Mouse (Mus musculus): ENCODE results near the gene Fbxo24. TPM values are rescaled to one million over a fixed set of nuclear protein-coding genes. Genes with fewer than 3 reads are reported as not detected.

The Fbxo24 gene
- polyA plus RNA-seq (2014; fragmentation: Nextera tagmentation; extraction: Ambion mirVana) = 0.12 TPM in 1 of 2 replicates, not detected in the other

DNA sequence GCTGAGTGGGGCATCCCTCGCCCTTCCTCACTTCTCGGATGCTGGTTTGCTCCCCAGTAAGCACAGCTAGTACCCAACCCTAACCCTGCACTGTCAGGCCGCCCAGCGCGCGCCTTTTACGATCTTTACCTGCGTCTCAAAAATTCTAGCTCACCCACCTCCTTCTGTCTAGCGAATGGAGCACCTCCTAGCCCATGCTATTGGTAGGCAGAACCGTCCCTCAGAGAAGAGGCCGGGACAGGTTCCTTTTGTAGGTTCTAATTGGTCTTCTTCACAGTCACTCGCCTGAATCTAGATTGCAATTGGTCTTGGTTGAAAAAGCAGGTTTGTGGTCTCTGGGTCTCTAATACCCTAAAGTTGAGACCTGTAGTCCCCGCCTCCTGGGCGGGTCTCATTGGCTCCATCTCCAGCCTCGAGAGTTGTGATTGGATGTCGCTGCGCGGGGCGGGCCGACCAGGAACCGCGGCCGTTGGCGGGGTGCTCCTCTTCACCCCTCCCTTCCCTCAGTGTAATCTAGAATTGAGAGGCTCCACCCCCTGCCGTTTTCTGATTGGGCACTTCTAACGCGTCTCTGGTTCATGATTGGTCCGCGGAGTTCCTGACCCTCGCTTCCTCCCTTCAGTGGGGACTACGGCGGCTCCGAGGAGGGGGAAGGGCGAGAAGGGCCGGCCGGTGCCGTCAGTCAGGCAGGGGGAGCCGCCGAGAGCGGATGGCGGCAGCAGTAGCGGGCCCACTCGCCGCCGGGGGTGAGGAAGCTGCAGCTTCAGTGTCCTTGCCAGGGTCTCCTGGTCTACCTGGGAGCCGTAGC, at the start of gene Fbxo24, which contains the start of the genes Lrch4 and Gm20605:
TSS of gene Fbxo24 (minus strand) at position 505 of the 808 bp plus-strand sequence.
TSS of gene Lrch4 (plus strand) at position 624 of the 808 bp plus-strand sequence.
TSS of gene Gm20605 (plus strand) at position 678 of the 808 bp plus-strand sequence.
- WGBS = under 1% methylated on average over 45 of the region's 46 CpGs

GRCm38 (mm10) chr5:137677859-137678258, 49.1 kb upstream of the Fbxo24 start:
- WGBS = 95% methylated on average over 8 of the region's 8 CpGs
- Histone ChIP-seq H3K36me3 (replicated peaks; ENCODE audit: control insufficient read depth, insufficient read depth) (no peaks in the 10 kb centered on the region), H3K9me3 (ENCODE audit: control insufficient read depth, low read length) (no peaks in the 10 kb centered on the region), H3K4me2 (replicated peaks) (no peak overlapping the region), H3K27me3 (ENCODE audit: control insufficient read depth, insufficient read depth, low read length) (no peaks in the 10 kb centered on the region), H3K9ac (no peak overlapping the region), H3K4me3 (replicated peaks; ENCODE audit: low read length) (no peak overlapping the region), H3K4me1 (replicated peaks; ENCODE audit: control insufficient read depth, insufficient read depth, low read length) (peaks cover 8% of the 10 kb centered on the region), H3K27ac (no peak overlapping the region)
- DNase-seq (ENCODE audit: low spot score) (no peak), ATAC-seq (ENCODE audit: low FRiP score) (no peak)

More for the DNA sequence above, at the start of gene Fbxo24, which contains the start of the genes Lrch4 and Gm20605:
- peak within 1 kb of the TSS; percentile 63 for H3K4me2 ChIP-seq (replicated peaks)
- H3K27me3 ChIP-seq (ENCODE audit: control insufficient read depth, insufficient read depth, low read length) = no peaks in the 10 kb centered on the region
- peak within 1 kb of the TSS; percentile 85 for H3K9ac ChIP-seq
- peak within 1 kb of the TSS; percentile 80 for H3K4me3 ChIP-seq (replicated peaks; ENCODE audit: low read length)
- H3K4me1 ChIP-seq (replicated peaks; ENCODE audit: control insufficient read depth, insufficient read depth, low read length) = peaks cover 37% of the 10 kb centered on the region
- peak; percentile 98 for DNase-seq (ENCODE audit: low spot score)
- H3K27ac ChIP-seq = peak within 1 kb of the TSS; percentile 92
- no peaks in the 10 kb centered on the region for H3K9me3 ChIP-seq (ENCODE audit: control insufficient read depth, low read length)
- peaks cover 1% of the 10 kb centered on the region for H3K36me3 ChIP-seq (replicated peaks; ENCODE audit: control insufficient read depth, insufficient read depth)
- ATAC-seq (ENCODE audit: low FRiP score) = peak; percentile 99

- Histone ChIP-seq H3K4me3 (replicated peaks; ENCODE audit: low read length) (no peak overlapping the region), H3K9ac (no peak overlapping the region), H3K4me1 (replicated peaks; ENCODE audit: control insufficient read depth, insufficient read depth, low read length) (no peaks in the 10 kb centered on the region; the same call in 1 of the 2 replicates), H3K4me2 (replicated peaks) (no peak overlapping the region), H3K27ac (no peak overlapping the region), H3K9me3 (ENCODE audit: control insufficient read depth, low read length) (no peaks in the 10 kb centered on the region), H3K27me3 (ENCODE audit: control insufficient read depth, insufficient read depth, low read length) (no peaks in the 10 kb centered on the region), H3K36me3 (replicated peaks; ENCODE audit: control insufficient read depth, insufficient read depth) (no peaks in the 10 kb centered on the region)
- DNase-seq (ENCODE audit: low spot score) (no peak), ATAC-seq (ENCODE audit: low FRiP score) (no peak)
- WGBS = 95% methylated on average over 8 of the region's 8 CpGs
Observed at GRCm38 (mm10) chr5:137674786-137675185, 46.0 kb upstream of the Fbxo24 start.

DNA sequence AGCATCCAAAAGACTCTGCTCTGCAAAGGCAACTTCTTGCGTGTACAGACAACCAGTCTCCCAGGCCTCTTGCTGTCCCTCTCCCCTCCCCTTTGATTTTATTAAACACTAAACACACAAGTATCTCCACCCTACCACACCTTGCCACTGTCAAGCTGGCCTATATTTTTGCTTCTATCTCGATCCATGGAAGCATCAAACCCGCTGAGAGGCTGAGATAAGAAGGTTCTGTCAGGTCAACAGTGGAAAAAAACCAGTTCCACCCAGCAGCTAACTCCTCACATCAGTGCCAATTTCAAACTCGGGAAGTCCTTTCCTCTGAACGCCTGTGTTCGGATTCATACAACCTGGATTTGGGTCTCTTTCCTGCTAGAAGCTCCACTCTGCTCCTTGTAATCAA, 44.2 kb upstream of the Fbxo24 start:
- H3K4me3 ChIP-seq (replicated peaks; ENCODE audit: low read length) = no peak overlapping the region
- no peak overlapping the region for H3K9ac ChIP-seq
- H3K27ac ChIP-seq = no peak overlapping the region
- peaks cover 2% of the 10 kb centered on the region; the same call in 1 of the 2 replicates for H3K4me1 ChIP-seq (replicated peaks; ENCODE audit: control insufficient read depth, insufficient read depth, low read length)
- H3K36me3 ChIP-seq (replicated peaks; ENCODE audit: control insufficient read depth, insufficient read depth) = no peaks in the 10 kb centered on the region
- no peaks in the 10 kb centered on the region for H3K27me3 ChIP-seq (ENCODE audit: control insufficient read depth, insufficient read depth, low read length)
- ATAC-seq (ENCODE audit: low FRiP score) = no peak
- H3K9me3 ChIP-seq (ENCODE audit: control insufficient read depth, low read length) = no peaks in the 10 kb centered on the region
- 94% methylated on average over 6 of the region's 6 CpGs for WGBS
- no peak for DNase-seq (ENCODE audit: low spot score)
- H3K4me2 ChIP-seq (replicated peaks) = no peak overlapping the region

GRCm38 (mm10) chr5:137672361-137672760, 43.6 kb upstream of the Fbxo24 start:
- WGBS = 85% methylated on average over 5 of the region's 5 CpGs

GRCm38 (mm10) chr5:137671443-137672240, 42.8 kb upstream of the Fbxo24 start:
- 45% methylated on average over 9 of the region's 9 CpGs for WGBS
- Histone ChIP-seq H3K36me3 (replicated peaks; ENCODE audit: control insufficient read depth, insufficient read depth) (peaks cover 5% of the 10 kb centered on the region), H3K4me3 (replicated peaks; ENCODE audit: low read length) (no peak overlapping the region), H3K4me2 (replicated peaks) (no peak overlapping the region), H3K9ac (0 out of 2 replicates have a peak overlapping the region, but pooled peaks have one; percentile 26), H3K27ac (no peak overlapping the region), H3K9me3 (ENCODE audit: control insufficient read depth, low read length) (no peaks in the 10 kb centered on the region), H3K27me3 (ENCODE audit: control insufficient read depth, insufficient read depth, low read length) (no peaks in the 10 kb centered on the region), H3K4me1 (replicated peaks; ENCODE audit: control insufficient read depth, insufficient read depth, low read length) (peaks cover 2% of the 10 kb centered on the region; the same call in 1 of the 2 replicates)
- DNase-seq (ENCODE audit: low spot score) = no peak
- ATAC-seq (ENCODE audit: low FRiP score) = no peak; the same call in 1 of the 2 replicates

More at GRCm38 (mm10) chr5:137672361-137672760, 43.6 kb upstream of the Fbxo24 start:
- Histone ChIP-seq H3K36me3 (replicated peaks; ENCODE audit: control insufficient read depth, insufficient read depth) (no peaks in the 10 kb centered on the region; the same call in 1 of the 2 replicates), H3K9ac (no peak overlapping the region), H3K4me1 (replicated peaks; ENCODE audit: control insufficient read depth, insufficient read depth, low read length) (peaks cover 2% of the 10 kb centered on the region; the same call in 1 of the 2 replicates), H3K4me3 (replicated peaks; ENCODE audit: low read length) (no peak overlapping the region), H3K27me3 (ENCODE audit: control insufficient read depth, insufficient read depth, low read length) (no peaks in the 10 kb centered on the region), H3K27ac (no peak overlapping the region), H3K4me2 (replicated peaks) (no peak overlapping the region), H3K9me3 (ENCODE audit: control insufficient read depth, low read length) (no peaks in the 10 kb centered on the region)
- no peak for ATAC-seq (ENCODE audit: low FRiP score)
- no peak for DNase-seq (ENCODE audit: low spot score)

DNA sequence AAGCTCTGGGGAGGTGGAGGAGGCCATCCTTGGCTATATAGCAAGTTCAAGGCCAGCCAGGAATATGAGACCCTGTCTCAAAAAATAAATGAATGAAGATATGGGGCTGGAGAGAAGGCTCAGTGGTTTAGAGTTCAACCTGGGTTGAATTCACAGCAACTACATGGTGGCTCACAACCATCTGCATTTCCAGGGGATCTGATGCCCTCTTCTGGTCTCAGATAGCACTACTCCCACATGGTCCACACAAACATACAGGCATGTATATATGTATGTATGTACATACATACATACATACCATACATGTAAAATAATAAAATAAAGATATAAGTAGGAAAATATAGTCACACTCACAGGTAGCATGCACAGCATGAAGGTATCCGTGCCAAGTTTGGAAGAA, 41.4 kb upstream of the Fbxo24 start:
- H3K4me2 ChIP-seq (replicated peaks) = no peak overlapping the region
- H3K27me3 ChIP-seq (ENCODE audit: control insufficient read depth, insufficient read depth, low read length) = no peaks in the 10 kb centered on the region
- H3K4me3 ChIP-seq (replicated peaks; ENCODE audit: low read length) = no peak overlapping the region
- 90% methylated on average over 1 of the region's 1 CpGs for WGBS
- DNase-seq (ENCODE audit: low spot score) = no peak
- H3K9ac ChIP-seq = no peak overlapping the region
- no peak for ATAC-seq (ENCODE audit: low FRiP score)
- peaks cover 2% of the 10 kb centered on the region; the same call in 1 of the 2 replicates for H3K4me1 ChIP-seq (replicated peaks; ENCODE audit: control insufficient read depth, insufficient read depth, low read length)
- no peaks in the 10 kb centered on the region for H3K9me3 ChIP-seq (ENCODE audit: control insufficient read depth, low read length)
- H3K27ac ChIP-seq = no peak overlapping the region
- peaks cover 19% of the 10 kb centered on the region for H3K36me3 ChIP-seq (replicated peaks; ENCODE audit: control insufficient read depth, insufficient read depth)

GRCm38 (mm10) chr5:137668971-137669370, 40.2 kb upstream of the Fbxo24 start:
- Histone ChIP-seq H3K27me3 (ENCODE audit: control insufficient read depth, insufficient read depth, low read length) (no peaks in the 10 kb centered on the region), H3K9ac (no peak overlapping the region), H3K4me3 (replicated peaks; ENCODE audit: low read length) (no peak overlapping the region), H3K4me2 (replicated peaks) (no peak overlapping the region), H3K36me3 (replicated peaks; ENCODE audit: control insufficient read depth, insufficient read depth) (peaks cover 32% of the 10 kb centered on the region), H3K9me3 (ENCODE audit: control insufficient read depth, low read length) (no peaks in the 10 kb centered on the region), H3K27ac (0 out of 2 replicates have a peak overlapping the region, but pooled peaks have one; percentile 9), H3K4me1 (replicated peaks; ENCODE audit: control insufficient read depth, insufficient read depth, low read length) (peaks cover 2% of the 10 kb centered on the region; the same call in 1 of the 2 replicates)
- ATAC-seq (ENCODE audit: low FRiP score) (no peak), DNase-seq (ENCODE audit: low spot score) (no peak)
- 58% methylated on average over 10 of the region's 10 CpGs for WGBS

DNA sequence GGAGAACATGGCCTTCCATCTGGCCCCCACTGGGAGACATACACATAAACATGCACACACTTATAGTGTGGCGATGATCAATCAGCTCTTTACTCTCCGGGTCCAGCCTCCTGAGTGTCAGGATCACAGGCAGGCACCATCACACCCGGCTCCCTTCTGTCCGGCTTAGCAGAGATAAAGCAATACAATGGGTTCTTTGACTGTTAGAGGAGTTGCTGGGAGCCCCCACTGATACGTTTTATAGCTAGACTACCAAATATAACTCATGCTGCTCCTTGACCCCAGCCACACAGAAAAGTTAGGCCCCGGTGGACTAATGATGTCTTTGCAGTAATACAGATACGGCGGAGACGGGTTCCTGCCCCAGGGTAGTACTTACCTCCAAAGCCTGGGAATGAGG, 34.3 kb upstream of the Fbxo24 start:
- no peak overlapping the region for H3K4me3 ChIP-seq (replicated peaks; ENCODE audit: low read length)
- no peaks in the 10 kb centered on the region for H3K27me3 ChIP-seq (ENCODE audit: control insufficient read depth, insufficient read depth, low read length)
- DNase-seq (ENCODE audit: low spot score) (no peak), ATAC-seq (ENCODE audit: low FRiP score) (no peak)
- H3K27ac ChIP-seq = no peak overlapping the region
- no peak overlapping the region for H3K4me2 ChIP-seq (replicated peaks)
- peaks cover 86% of the 10 kb centered on the region for H3K36me3 ChIP-seq (replicated peaks; ENCODE audit: control insufficient read depth, insufficient read depth)
- 74% methylated on average over 9 of the region's 9 CpGs for WGBS
- H3K4me1 ChIP-seq (replicated peaks; ENCODE audit: control insufficient read depth, insufficient read depth, low read length) = no peaks in the 10 kb centered on the region
- H3K9me3 ChIP-seq (ENCODE audit: control insufficient read depth, low read length) = no peaks in the 10 kb centered on the region
- H3K9ac ChIP-seq = no peak overlapping the region
